ENCODE assay signal across 25 mouse cellular contexts in the genomic region with DNA sequence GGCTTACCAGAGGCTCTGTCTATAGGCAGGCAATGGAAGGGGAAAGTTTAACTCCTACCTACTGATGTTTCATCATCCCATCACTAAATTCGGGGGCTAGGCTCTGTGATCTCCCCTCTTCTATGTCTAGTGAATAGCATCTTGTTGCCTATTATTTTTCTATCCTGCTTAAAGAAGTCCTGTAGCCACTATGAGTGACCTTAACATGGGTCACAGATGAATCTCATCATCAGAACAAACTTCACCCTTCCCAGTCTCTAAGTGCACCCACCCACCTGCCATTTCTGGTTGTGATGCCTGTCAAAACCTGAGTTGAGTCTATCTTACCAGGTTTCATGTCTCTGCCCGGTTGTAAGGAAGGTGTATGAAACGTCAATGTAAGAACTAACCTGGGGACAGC.
"Had no signal": no experiment of that assay in that cellular context is flagged by ENCODE, and none has a peak within 500 bp of the region (broad histone marks: within the 10 kb centered on the region; RNA-seq: fewer than 3 reads in every experiment).

No protein-coding gene starts in this region.

- H3K36me3 ChIP-seq: embryonic facial prominence, embryonic 10.5 days; embryonic facial prominence, embryonic 12.5 days; embryonic facial prominence, embryonic 13.5 days; embryonic facial prominence, embryonic 15.5 days; forebrain, embryonic 10.5 days; forebrain, embryonic 12.5 days; forebrain, embryonic 15.5 days had no signal

- H3K4me2 ChIP-seq: embryonic facial prominence, embryonic 12.5 days; embryonic facial prominence, embryonic 13.5 days; embryonic facial prominence, embryonic 15.5 days; forebrain, embryonic 12.5 days; forebrain, embryonic 13.5 days; forebrain, embryonic 15.5 days had no signal

- H3K9ac ChIP-seq: embryonic facial prominence, embryonic 12.5 days; embryonic facial prominence, embryonic 13.5 days; embryonic facial prominence, embryonic 15.5 days; forebrain, embryonic 12.5 days; forebrain, embryonic 13.5 days; forebrain, embryonic 15.5 days; forebrain, postnatal 0 days had no signal

- ATAC-seq: forebrain, embryonic 13.5 days; forebrain, embryonic 14.5 days; forebrain, embryonic 15.5 days; forebrain, embryonic 16.5 days; forebrain, postnatal 0 days had no signal

- H3K9me3 ChIP-seq: embryonic facial prominence, embryonic 10.5 days; embryonic facial prominence, embryonic 12.5 days; embryonic facial prominence, embryonic 15.5 days; forebrain, embryonic 10.5 days; forebrain, embryonic 12.5 days; forebrain, embryonic 13.5 days; forebrain, embryonic 15.5 days had no signal

- H3K4me1 ChIP-seq: embryonic facial prominence, embryonic 10.5 days; embryonic facial prominence, embryonic 12.5 days; embryonic facial prominence, embryonic 13.5 days; embryonic facial prominence, embryonic 15.5 days; forebrain, embryonic 10.5 days; forebrain, embryonic 12.5 days; forebrain, embryonic 13.5 days; forebrain, embryonic 15.5 days had no signal

- DNase-seq: cerebellum, adult 9-10 months; cerebellum, adult 9-11 months; cerebellum, postnatal 14 days; cerebellum, postnatal 25 days; cerebellum, postnatal 36 days; embryo, embryonic 11 days; forebrain, postnatal 0 days; gastrocnemius, adult 2 months; gastrocnemius, postnatal 10 days; gastrocnemius, postnatal 14 days; gastrocnemius, postnatal 25 days; gastrocnemius, postnatal 36 days; heart, adult 18-20 months; heart, adult 2 months had no signal

- H3K27me3 ChIP-seq: embryonic facial prominence, embryonic 12.5 days; embryonic facial prominence, embryonic 13.5 days; embryonic facial prominence, embryonic 15.5 days; forebrain, embryonic 12.5 days; forebrain, embryonic 13.5 days; forebrain, embryonic 15.5 days had no signal

- H3K4me3 ChIP-seq: embryonic facial prominence, embryonic 10.5 days; embryonic facial prominence, embryonic 12.5 days; embryonic facial prominence, embryonic 13.5 days; embryonic facial prominence, embryonic 15.5 days; erythroblast, embryonic 14.5 days; forebrain, embryonic 10.5 days; forebrain, embryonic 12.5 days; forebrain, embryonic 13.5 days; forebrain, embryonic 15.5 days; gastrocnemius, adult 2 months; heart, adult 2 months had no signal

- H3K27ac ChIP-seq: embryonic facial prominence, embryonic 10.5 days; embryonic facial prominence, embryonic 12.5 days; embryonic facial prominence, embryonic 13.5 days; embryonic facial prominence, embryonic 15.5 days; forebrain, embryonic 10.5 days; forebrain, embryonic 12.5 days; forebrain, embryonic 13.5 days; forebrain, embryonic 15.5 days; gastrocnemius, adult 2 months; heart, adult 2 months had no signal
